Mouse (Mus musculus): ENCODE results near the gene Olfr792. TPM values are rescaled to one million over a fixed set of nuclear protein-coding genes. Genes with fewer than 3 reads are reported as not detected.

Gene Olfr792
- total RNA-seq (2017) = not detected in 2 replicates

- no peak for ATAC-seq (replicated peaks in 1 of 2; ENCODE audit: insufficient read depth in 1 of 2, low FRiP score in 2 of 2, low TSS enrichment in 1 of 2, low read depth in 1 of 2, poor library complexity in 2 of 2, severe bottlenecking in 2 of 2)
Observed at GRCm38 (mm10) chr10:129538862-129539261, at the start of gene Olfr792. Olfr792 (plus strand) TSS chr10:129539162.

GRCm38 (mm10) chr10:129490101-129490500, 48.9 kb upstream of the Olfr792 start:
- no peak for ATAC-seq (replicated peaks in 1 of 2; ENCODE audit: insufficient read depth in 1 of 2, low FRiP score in 2 of 2, low TSS enrichment in 1 of 2, low read depth in 1 of 2, poor library complexity in 2 of 2, severe bottlenecking in 2 of 2)

GRCm38 (mm10) chr10:129498192-129498591, 40.8 kb upstream of the Olfr792 start, which contains the start of gene Olfr790:
Olfr790 (plus strand) TSS chr10:129498492.
- no peak for ATAC-seq (replicated peaks in 1 of 2; ENCODE audit: insufficient read depth in 1 of 2, low FRiP score in 2 of 2, low TSS enrichment in 1 of 2, low read depth in 1 of 2, poor library complexity in 2 of 2, severe bottlenecking in 2 of 2)

- ATAC-seq (replicated peaks in 1 of 2; ENCODE audit: insufficient read depth in 1 of 2, low FRiP score in 2 of 2, low TSS enrichment in 1 of 2, low read depth in 1 of 2, poor library complexity in 2 of 2, severe bottlenecking in 2 of 2) = no peak
Observed at GRCm38 (mm10) chr10:129521492-129521891, 17.5 kb upstream of the Olfr792 start, which contains the start of gene Olfr791. Olfr791 (plus strand) TSS chr10:129521792.

GRCm38 (mm10) chr10:129549354-129549753, 10.4 kb downstream of the Olfr792 start:
- ATAC-seq (replicated peaks in 1 of 2; ENCODE audit: insufficient read depth in 1 of 2, low FRiP score in 2 of 2, low TSS enrichment in 1 of 2, low read depth in 1 of 2, poor library complexity in 2 of 2, severe bottlenecking in 2 of 2) = no peak

GRCm38 (mm10) chr10:129567355-129567754, 28.4 kb downstream of the Olfr792 start, which contains the start of gene Olfr794:
Olfr794 (plus strand) TSS chr10:129567655.
- ATAC-seq (replicated peaks in 1 of 2; ENCODE audit: insufficient read depth in 1 of 2, low FRiP score in 2 of 2, low TSS enrichment in 1 of 2, low read depth in 1 of 2, poor library complexity in 2 of 2, severe bottlenecking in 2 of 2) = no peak

GRCm38 (mm10) chr10:129577066-129577465, 38.1 kb downstream of the Olfr792 start:
- no peak for ATAC-seq (replicated peaks in 1 of 2; ENCODE audit: insufficient read depth in 1 of 2, low FRiP score in 2 of 2, low TSS enrichment in 1 of 2, low read depth in 1 of 2, poor library complexity in 2 of 2, severe bottlenecking in 2 of 2)

Other genes with a start within 250 kb of the Olfr792 start
- not detected in 2 replicates for gene Olfr780, start 221.0 kb upstream of the Olfr792 start, total RNA-seq (2017)
- gene Olfr781, start 210.3 kb upstream of the Olfr792 start, total RNA-seq (2017) = not detected in 2 replicates
- gene Olfr782, start 190.3 kb upstream of the Olfr792 start, total RNA-seq (2017) = not detected in 2 replicates
- gene Olfr784, start 155.1 kb upstream of the Olfr792 start, total RNA-seq (2017) = not detected in 2 replicates
- not detected in 2 replicates for gene Olfr785, start 133.7 kb upstream of the Olfr792 start, total RNA-seq (2017)
- not detected in 2 replicates for gene Olfr786, start 111.9 kb upstream of the Olfr792 start, total RNA-seq (2017)
- gene Olfr787, start 77.3 kb upstream of the Olfr792 start, total RNA-seq (2017) = not detected in 2 replicates
- not detected in 2 replicates for gene Olfr788, start 68.2 kb upstream of the Olfr792 start, total RNA-seq (2017)
- gene Olfr789, start 54.4 kb upstream of the Olfr792 start, total RNA-seq (2017) = not detected in 2 replicates
- not detected in 2 replicates for gene Olfr790, start 40.7 kb upstream of the Olfr792 start, total RNA-seq (2017)
- not detected in 2 replicates for gene Olfr791, start 17.4 kb upstream of the Olfr792 start, total RNA-seq (2017)
- gene Olfr794, start 28.5 kb downstream of the Olfr792 start, total RNA-seq (2017) = not detected in 2 replicates
- gene Olfr796, start 73.4 kb downstream of the Olfr792 start, total RNA-seq (2017) = not detected in 2 replicates
- gene Olfr798, start 88.8 kb downstream of the Olfr792 start, total RNA-seq (2017) = not detected in 2 replicates
- not detected in 2 replicates for gene Olfr799, start 98.3 kb downstream of the Olfr792 start, total RNA-seq (2017)
- 0.25 TPM in 1 of 2 replicates, not detected in the other for gene Olfr800, start 118.5 kb downstream of the Olfr792 start, total RNA-seq (2017)
- gene Olfr801, start 134.7 kb downstream of the Olfr792 start, total RNA-seq (2017) = not detected in 2 replicates
- gene Olfr802, start 149.0 kb downstream of the Olfr792 start, total RNA-seq (2017) = not detected in 2 replicates
- gene Olfr803, start 155.1 kb downstream of the Olfr792 start, total RNA-seq (2017) = not detected in 2 replicates
- gene Olfr804, start 164.0 kb downstream of the Olfr792 start, total RNA-seq (2017) = not detected in 2 replicates
- gene Olfr805, start 190.2 kb downstream of the Olfr792 start, total RNA-seq (2017) = not detected in 2 replicates
- not detected in 2 replicates for gene Olfr806, start 202.8 kb downstream of the Olfr792 start, total RNA-seq (2017)
- gene Olfr807, start 218.6 kb downstream of the Olfr792 start, total RNA-seq (2017) = not detected in 2 replicates
- gene Olfr808, start 226.3 kb downstream of the Olfr792 start, total RNA-seq (2017) = not detected in 2 replicates
- gene Olfr809, start 235.5 kb downstream of the Olfr792 start, total RNA-seq (2017) = not detected in 2 replicates